Mouse (Mus musculus) embryonic facial prominence, embryonic 14.5 days (tissue): Measurements from ENCODE around the gene Actr10. TPM values are rescaled to one million over a fixed set of nuclear protein-coding genes. Genes with fewer than 3 reads are reported as not detected.

Experiments
- ATAC-seq: fragments of 200-750 bp; cut with Nextera tagmentation; 2 replicates; pipeline ENCODE4 v1.8.0; 2017; ENCODE audit warnings: low read depth, moderate number of reproducible peaks, moderate TSS enrichment
- DNase-seq: peaks from one replicate; pipeline ENCODE4 v3.0.0-alpha.2; 2015; ENCODE audit warnings: low spot score
- H3K27ac ChIP-seq: fragments of 300-500 bp; sonication (generic); replicated peaks from 2 replicates; pipeline ENCODE4 v1.5.1; 2014; ENCODE audit warnings: low read depth, mild to moderate bottlenecking, low read length, moderate library complexity
- H3K27me3 ChIP-seq: fragments of 300-500 bp; sonication (generic); replicated peaks from 2 replicates; pipeline ENCODE4 v1.6.1; 2014; ENCODE audit warnings: low read length; ENCODE audit not compliant: control insufficient read depth, insufficient read depth
- H3K36me3 ChIP-seq: fragments of 300-500 bp; sonication (generic); 2 replicates; pipeline ENCODE4 v1.6.1; 2014; ENCODE audit warnings: low read length, mixed read lengths; ENCODE audit not compliant: control insufficient read depth, insufficient read depth
- H3K4me1 ChIP-seq: fragments of 300-500 bp; sonication (generic); 2 replicates; pipeline ENCODE4 v1.6.1; 2014; ENCODE audit warnings: antibody characterized with exemption, low read length; ENCODE audit not compliant: control insufficient read depth, insufficient read depth
- H3K4me2 ChIP-seq: fragments of 300-500 bp; sonication (generic); 2 replicates; pipeline ENCODE4 v1.6.1; 2014; ENCODE audit warnings: low read depth, mild to moderate bottlenecking, low read length, moderate library complexity, mixed read lengths
- H3K4me3 ChIP-seq: fragments of 300-500 bp; sonication (generic); 2 replicates; pipeline ENCODE4 v1.5.1; 2014; ENCODE audit warnings: low read depth, mild to moderate bottlenecking, low read length
- H3K9ac ChIP-seq: fragments of 300-500 bp; sonication (generic); 2 replicates; pipeline ENCODE4 v1.6.1; 2014; ENCODE audit warnings: low read depth, mild to moderate bottlenecking, low read length, moderate library complexity, mixed read lengths
- H3K9me3 ChIP-seq: fragments of 300-500 bp; sonication (generic); 2 replicates; pipeline ENCODE4 v1.6.1; 2016; ENCODE audit warnings: low read length; ENCODE audit not compliant: control insufficient read depth
- WGBS: fragments of 180-500 bp; shearing (Covaris S2); extraction: QIAGEN DNeasy Blood & Tissue Kit; methylation state at CpG from one replicate; pipeline ENCODE4 v1.1.7; 2014; 5-methylcytosine and 5-hydroxymethylcytosine counted together
- polyA plus RNA-seq: library from polyadenylated mRNA; unstranded; fragments of >200 nt; fragmentation: Nextera tagmentation; extraction: Ambion mirVana; gene quantifications from 2 replicates; pipeline ENCODE4 v1.2.1, GENCODE M21; 2014

The Actr10 gene
- 269 and 276 TPM in 2 replicates for polyA plus RNA-seq

DNA sequence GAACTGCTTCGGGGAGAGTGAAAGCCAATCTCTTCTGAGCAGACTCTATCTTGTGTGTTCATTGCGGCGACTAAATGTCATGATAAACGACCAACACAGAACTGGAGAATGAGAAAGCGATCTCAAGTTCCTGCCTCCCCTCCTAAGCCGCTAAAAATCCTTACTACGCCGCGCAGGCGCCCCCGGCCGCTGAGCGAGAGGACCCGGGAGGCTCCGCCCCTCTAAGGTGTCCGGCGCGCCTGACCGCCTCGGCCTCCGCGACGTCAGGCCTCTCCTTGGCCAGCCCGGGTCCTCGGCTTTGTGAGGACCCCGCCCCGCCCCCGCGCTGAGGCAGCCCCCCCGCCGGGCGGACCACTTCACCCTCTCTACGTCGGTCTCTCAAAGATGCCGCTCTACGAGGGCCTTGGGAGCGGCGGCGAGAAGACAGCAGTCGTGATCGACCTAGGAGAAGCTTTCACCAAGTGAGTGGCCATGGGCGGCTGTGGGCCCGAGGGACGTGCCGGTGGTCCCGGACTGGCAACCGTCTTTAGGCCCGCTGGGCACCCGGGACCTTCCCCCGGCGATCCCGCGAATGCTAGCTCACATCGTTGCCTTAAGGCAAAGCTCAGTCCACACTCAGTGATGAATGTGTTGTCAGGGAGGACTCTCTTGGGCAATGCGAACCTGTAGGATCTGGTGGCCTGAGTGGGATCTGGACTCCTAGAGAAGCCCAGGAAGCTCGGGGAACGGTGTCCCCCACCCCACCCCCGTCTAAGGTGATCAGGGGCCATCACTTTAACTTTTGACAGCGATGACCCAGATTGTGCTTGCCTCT is at the start of gene Actr10:
Actr10 (plus strand) TSS at position 287 of the 814 bp plus-strand sequence.
- H3K27me3 ChIP-seq = no peaks in the 10 kb centered on the region
- peak within 1 kb of the TSS; percentile 92 for H3K27ac ChIP-seq
- WGBS = under 1% methylated on average over 51 of the region's 59 CpGs
- DNase-seq (peak; percentile 92), ATAC-seq (peak; percentile 98)
- H3K36me3 ChIP-seq = peaks cover 25% of the 10 kb centered on the region
- peak within 1 kb of the TSS; percentile 90 for H3K4me3 ChIP-seq
- H3K4me2 ChIP-seq = peak within 1 kb of the TSS; percentile 66
- peak within 1 kb of the TSS; percentile 80 for H3K9ac ChIP-seq
- no peaks in the 10 kb centered on the region; the same call in 1 of the 2 replicates for H3K4me1 ChIP-seq
- no peaks in the 10 kb centered on the region for H3K9me3 ChIP-seq

DNA sequence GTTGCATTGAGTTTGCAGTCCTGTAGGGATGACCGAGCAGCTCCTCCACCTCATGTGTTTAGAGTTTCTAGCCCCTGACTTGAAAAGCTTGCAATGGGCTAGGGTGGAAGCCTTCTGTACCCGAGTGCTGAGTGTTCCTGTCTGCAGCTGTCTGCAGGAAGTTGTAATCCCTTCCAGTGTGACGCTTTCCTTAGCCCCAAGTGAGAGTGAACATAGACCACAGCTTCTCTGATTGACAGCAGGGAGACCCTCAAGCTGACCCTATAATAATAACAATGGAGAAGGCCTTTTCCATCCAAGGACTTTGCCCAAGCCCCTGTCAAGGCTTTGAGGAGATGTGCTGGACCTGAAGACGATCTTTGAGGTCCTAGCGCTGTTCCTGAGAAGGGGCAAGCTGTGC is 47.3 kb upstream of the Actr10 start:
- Histone ChIP-seq H3K9ac (no peak overlapping the region), H3K27me3 (no peaks in the 10 kb centered on the region), H3K27ac (no peak overlapping the region), H3K4me1 (no peaks in the 10 kb centered on the region), H3K9me3 (no peaks in the 10 kb centered on the region), H3K36me3 (peaks cover 85% of the 10 kb centered on the region), H3K4me2 (no peak overlapping the region), H3K4me3 (no peak overlapping the region)
- DNase-seq (no peak), ATAC-seq (no peak)
- WGBS = 80% methylated on average over 5 of the region's 5 CpGs

DNA sequence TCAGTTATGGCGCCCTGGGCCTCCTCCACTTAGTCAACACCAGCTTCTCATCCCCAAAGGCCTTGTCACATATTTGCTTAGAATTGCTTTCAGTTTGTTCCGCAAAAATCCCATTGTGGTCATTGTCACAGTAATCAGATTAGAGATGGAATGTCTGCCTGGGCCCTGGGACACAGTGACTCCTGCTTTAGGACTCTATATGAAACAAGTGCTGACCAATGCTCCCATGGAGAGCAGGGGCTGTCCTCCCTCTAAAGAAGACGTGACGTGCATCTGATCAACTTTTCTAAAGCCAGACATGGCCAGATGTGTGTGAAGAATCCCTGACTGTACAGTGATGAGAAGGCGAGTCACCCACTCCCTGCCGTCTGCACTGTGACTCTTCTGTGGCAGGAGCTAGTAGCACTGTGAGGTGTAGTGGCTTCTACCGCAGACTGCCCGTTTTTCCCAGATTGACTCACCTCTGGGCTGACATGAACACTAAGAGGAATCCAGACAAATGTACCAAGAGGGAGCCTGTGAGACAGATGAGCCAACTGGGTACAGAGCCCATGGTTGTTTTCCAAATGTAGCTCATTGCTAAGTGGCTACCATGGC is 46.7 kb upstream of the Actr10 start:
- Histone ChIP-seq H3K9ac (no peak overlapping the region), H3K27me3 (no peaks in the 10 kb centered on the region), H3K9me3 (no peaks in the 10 kb centered on the region), H3K4me3 (no peak overlapping the region), H3K4me1 (no peaks in the 10 kb centered on the region), H3K4me2 (no peak overlapping the region), H3K27ac (no peak overlapping the region), H3K36me3 (peaks cover 88% of the 10 kb centered on the region)
- DNase-seq (no peak), ATAC-seq (no peak)
- WGBS = 85% methylated on average over 8 of the region's 8 CpGs

DNA sequence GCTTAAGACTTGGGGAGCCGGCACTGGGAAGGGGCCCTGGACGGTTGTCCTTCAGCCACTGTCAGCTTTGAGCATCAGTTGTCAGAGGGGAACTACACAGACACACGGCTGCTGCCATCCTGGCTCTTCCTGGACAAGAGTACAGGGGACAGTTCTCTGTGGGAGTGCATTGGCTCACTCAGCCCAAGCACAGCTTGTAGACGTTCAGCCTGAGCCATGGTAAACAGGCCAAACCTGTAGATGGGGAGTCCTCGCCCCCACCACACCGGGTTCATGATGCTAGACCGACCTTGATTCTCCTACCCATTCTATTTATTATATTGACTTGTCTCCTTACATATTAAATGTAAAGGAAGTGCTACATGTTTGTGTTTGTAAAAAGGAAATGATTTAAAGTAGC is 42.4 kb upstream of the Actr10 start:
- H3K9ac ChIP-seq = no peak overlapping the region
- H3K27ac ChIP-seq = no peak overlapping the region
- no peaks in the 10 kb centered on the region for H3K27me3 ChIP-seq
- H3K4me3 ChIP-seq = no peak overlapping the region
- DNase-seq (no peak), ATAC-seq (no peak)
- 82% methylated on average over 7 of the region's 7 CpGs for WGBS
- no peaks in the 10 kb centered on the region for H3K9me3 ChIP-seq
- no peaks in the 10 kb centered on the region for H3K4me1 ChIP-seq
- H3K36me3 ChIP-seq = peaks cover 91% of the 10 kb centered on the region
- H3K4me2 ChIP-seq = no peak overlapping the region

DNA sequence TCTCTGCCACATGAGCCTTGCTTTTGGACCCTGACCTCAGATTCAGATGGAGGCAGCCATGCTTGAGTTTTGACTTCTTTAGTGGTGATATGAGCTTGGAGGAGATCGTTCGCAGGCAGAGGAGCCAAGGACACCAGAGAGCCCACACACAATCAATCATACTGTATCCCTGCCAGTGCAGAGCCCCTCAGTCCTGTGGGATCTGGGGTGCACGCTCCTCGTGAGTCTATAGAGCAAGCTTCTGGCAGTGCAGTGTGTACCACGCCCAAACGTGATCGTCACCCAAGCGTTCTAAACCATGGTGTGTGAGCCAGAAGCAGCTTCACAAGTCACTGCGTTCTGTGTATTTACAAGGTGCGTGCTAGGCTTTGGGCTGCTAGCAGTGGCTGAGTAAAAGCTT is 41.6 kb upstream of the Actr10 start:
- Histone ChIP-seq H3K9me3 (no peaks in the 10 kb centered on the region), H3K27ac (no peak overlapping the region), H3K4me3 (no peak overlapping the region), H3K36me3 (peaks cover 84% of the 10 kb centered on the region), H3K4me1 (no peaks in the 10 kb centered on the region), H3K9ac (no peak overlapping the region), H3K27me3 (no peaks in the 10 kb centered on the region), H3K4me2 (no peak overlapping the region)
- 86% methylated on average over 10 of the region's 10 CpGs for WGBS
- no peak for ATAC-seq
- DNase-seq = no peak

DNA sequence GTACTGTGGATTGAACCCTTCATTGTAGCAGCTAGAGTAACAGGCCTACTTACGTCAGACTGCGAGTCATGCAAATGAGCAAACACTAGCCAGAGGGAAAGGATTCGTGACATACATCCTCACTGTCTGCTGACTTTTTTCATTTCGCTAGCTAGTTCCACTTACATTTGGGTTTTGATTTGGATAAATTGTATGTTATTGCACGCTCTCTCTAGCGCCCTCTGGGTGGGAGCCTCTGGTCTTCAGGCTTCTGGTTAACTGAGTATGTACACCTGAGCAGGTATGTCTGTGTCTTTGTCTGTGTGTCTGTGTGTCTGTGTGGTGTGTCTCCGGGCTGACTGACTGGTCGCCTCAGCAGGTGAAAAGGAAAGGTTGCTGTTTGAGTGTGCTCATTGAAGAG is 40.2 kb upstream of the Actr10 start:
- WGBS = 73% methylated on average over 8 of the region's 8 CpGs
- H3K4me2 ChIP-seq = no peak overlapping the region
- H3K9ac ChIP-seq = no peak overlapping the region
- H3K27ac ChIP-seq = no peak overlapping the region
- ATAC-seq (no peak), DNase-seq (no peak)
- H3K4me3 ChIP-seq = no peak overlapping the region
- H3K4me1 ChIP-seq = no peaks in the 10 kb centered on the region
- peaks cover 74% of the 10 kb centered on the region for H3K36me3 ChIP-seq
- H3K9me3 ChIP-seq = no peaks in the 10 kb centered on the region
- H3K27me3 ChIP-seq = no peaks in the 10 kb centered on the region

DNA sequence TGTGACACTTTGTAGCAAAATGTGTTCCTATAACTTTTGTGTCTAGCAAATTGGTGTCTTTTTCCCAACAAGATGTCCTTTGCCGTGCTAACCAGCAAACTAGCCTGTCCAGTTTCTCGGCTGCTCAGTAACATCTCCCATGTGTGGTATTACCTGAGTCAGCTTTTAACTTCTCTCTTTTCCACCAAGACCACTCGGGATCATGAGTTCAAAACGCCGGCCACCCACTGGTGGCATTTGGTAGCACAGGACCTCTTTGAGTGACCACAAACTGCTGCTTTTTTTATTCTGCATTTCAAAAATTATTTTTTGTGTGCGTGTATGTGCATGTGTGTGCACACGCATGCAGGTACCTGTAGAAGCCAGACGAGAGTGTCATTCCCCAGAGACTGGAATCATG is 39.2 kb upstream of the Actr10 start:
- Histone ChIP-seq H3K36me3 (peaks cover 74% of the 10 kb centered on the region), H3K9ac (no peak overlapping the region), H3K27me3 (no peaks in the 10 kb centered on the region), H3K4me2 (no peak overlapping the region), H3K4me3 (no peak overlapping the region), H3K4me1 (no peaks in the 10 kb centered on the region), H3K27ac (no peak overlapping the region), H3K9me3 (no peaks in the 10 kb centered on the region)
- DNase-seq (no peak), ATAC-seq (no peak)
- WGBS = 84% methylated on average over 8 of the region's 8 CpGs

DNA sequence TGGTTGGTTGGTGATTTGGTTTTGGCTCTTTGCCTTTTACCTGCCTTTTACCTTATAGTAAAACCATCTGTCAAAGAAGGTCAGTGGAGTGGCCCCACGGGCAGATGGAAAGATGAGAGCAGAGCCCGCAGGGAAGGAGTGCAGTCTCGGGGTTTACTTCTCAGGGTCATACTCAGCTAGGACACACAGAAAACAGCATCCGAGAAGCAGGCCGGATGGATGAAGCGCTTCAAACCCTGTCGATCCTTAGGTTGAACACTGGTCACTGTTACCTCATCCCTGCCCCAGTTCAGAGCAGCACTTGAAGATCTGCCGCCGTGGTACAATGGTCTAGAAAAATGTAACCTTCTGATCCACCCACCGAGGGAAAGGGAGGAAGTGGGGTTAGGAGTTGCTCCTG is 33.2 kb upstream of the Actr10 start:
- Histone ChIP-seq H3K27me3 (no peaks in the 10 kb centered on the region), H3K4me1 (no peaks in the 10 kb centered on the region), H3K4me3 (no peak overlapping the region), H3K36me3 (peaks cover 29% of the 10 kb centered on the region), H3K4me2 (no peak overlapping the region), H3K9ac (no peak overlapping the region), H3K27ac (no peak overlapping the region), H3K9me3 (0 out of 2 replicates have a peak, but pooled peaks cover 9% of the 10 kb centered on the region)
- DNase-seq (no peak), ATAC-seq (no peak)
- 82% methylated on average over 10 of the region's 10 CpGs for WGBS
